Mouse (Mus musculus) MEL (cell line): ENCODE data around the gene Tnip2. TPM values are rescaled to one million over a fixed set of nuclear protein-coding genes. Genes with fewer than 3 reads are reported as not detected.

Source experiments
- DNase-seq: peaks from one replicate; pipeline ENCODE4 v3.0.0; 2011; ENCODE audit warnings: low read depth, low spot score
- H3K27ac ChIP-seq: 2 replicates; pipeline ENCODE4 v1.5.1; 2012; ENCODE audit warnings: low read depth, mild to moderate bottlenecking, control low read depth, low read length, moderate library complexity; ENCODE audit not compliant: control insufficient read depth
- H3K27me3 ChIP-seq, 2 experiments: fragments of 150-350 bp in 1 of 2; sonication (generic) in 1 of 2; 2 replicates each; pipeline ENCODE4 v1.6.1; 2012; ENCODE audit warnings: low read length in 2 of 2, mild to moderate bottlenecking in 2 of 2, improper control_type of control experiment in 1 of 2, moderate library complexity in 1 of 2; ENCODE audit not compliant: insufficient read depth in 2 of 2, control insufficient read depth in 1 of 2
- H3K36me3 ChIP-seq, 2 experiments: 2 replicates each; pipeline ENCODE4 v1.6.1; 2012 to 2014; ENCODE audit warnings: low read length in 2 of 2, improper control_type of control experiment in 1 of 2, inconsistent platforms in 1 of 2, mild to moderate bottlenecking in 1 of 2; ENCODE audit not compliant: insufficient read depth in 2 of 2, control insufficient read depth in 1 of 2
- H3K4me1 ChIP-seq, 2 experiments: fragments of 150-350 bp in 1 of 2; sonication (generic) in 1 of 2; 2 replicates each; pipeline ENCODE4 v1.6.1; 2012; ENCODE audit warnings: low read length in 2 of 2, improper control_type of control experiment in 1 of 2, mild to moderate bottlenecking in 1 of 2; ENCODE audit not compliant: insufficient read depth in 2 of 2, control insufficient read depth in 1 of 2
- H3K4me3 ChIP-seq, 2 experiments: fragments of 150-350 bp in 1 of 2; sonication (generic) in 1 of 2; 2 replicates each; pipeline ENCODE4 v1.5.1; 2012; ENCODE audit warnings: low read depth in 2 of 2, low read length in 2 of 2, mild to moderate bottlenecking in 2 of 2, moderate library complexity in 2 of 2, control low read depth in 1 of 2, improper control_type of control experiment in 1 of 2; ENCODE audit not compliant: control insufficient read depth in 1 of 2, insufficient read depth in 1 of 2
- H3K79me2 ChIP-seq: 2 replicates; pipeline ENCODE4 v1.6.1; 2012; ENCODE audit warnings: mild to moderate bottlenecking, low read length, moderate library complexity; ENCODE audit not compliant: control insufficient read depth, poor library complexity, insufficient read depth
- H3K9ac ChIP-seq: 2 replicates; pipeline ENCODE4 v1.6.1; 2012; ENCODE audit warnings: low read depth, mild to moderate bottlenecking, control low read depth, low read length, moderate library complexity; ENCODE audit not compliant: control insufficient read depth, poor library complexity, severe bottlenecking
- H3K9me3 ChIP-seq: fragments of 150-350 bp; sonication (generic); replicated peaks from 2 replicates; pipeline ENCODE4 v1.6.1; 2012; ENCODE audit warnings: mild to moderate bottlenecking, low read length, improper control_type of control experiment, moderate library complexity; ENCODE audit not compliant: insufficient read depth
- BHLHE40 ChIP-seq: IDR thresholded peaks from 2 replicates; pipeline ENCODE4 v1.6.1; 2012; ENCODE audit warnings: low read depth, mild to moderate bottlenecking, inconsistent platforms, low read length, improper control_type of control experiment, borderline replicate concordance
- CHD1 ChIP-seq: IDR thresholded peaks from 2 replicates; pipeline ENCODE4 v1.6.1; 2012; ENCODE audit warnings: low read depth, mild to moderate bottlenecking, inconsistent platforms, low read length, improper control_type of control experiment
- CTCF ChIP-seq, 3 experiments: IDR thresholded peaks in 2 of 3; conservative IDR thresholded peaks in 1 of 3; 2 replicates each; pipeline ENCODE4 v1.5.1; 2011 to 2012; ENCODE audit warnings: low read length in 3 of 3, low read depth in 2 of 3, mild to moderate bottlenecking in 2 of 3, improper control_type of control experiment in 1 of 3, inconsistent platforms in 1 of 3, mixed read lengths in 1 of 3, moderate library complexity in 1 of 3; ENCODE audit not compliant: control insufficient read depth in 1 of 3, insufficient read depth in 1 of 3, poor library complexity in 1 of 3, severe bottlenecking in 1 of 3
- E2F4 ChIP-seq: IDR thresholded peaks from 2 replicates; pipeline ENCODE4 v1.6.1; 2011; ENCODE audit warnings: low read depth, low read length, improper control_type of control experiment, borderline replicate concordance
- EP300 ChIP-seq, 2 experiments: IDR thresholded peaks; 2 replicates each; pipeline ENCODE4 v1.6.1; 2011; ENCODE audit warnings: improper control_type of control experiment in 2 of 2, low read length in 2 of 2, low read depth in 1 of 2, mild to moderate bottlenecking in 1 of 2
- ETS1 ChIP-seq: IDR thresholded peaks from 2 replicates; pipeline ENCODE4 v1.6.1; 2012; ENCODE audit warnings: low read depth, mild to moderate bottlenecking, inconsistent platforms, low read length, improper control_type of control experiment, moderate library complexity
- GABPA ChIP-seq: IDR thresholded peaks from 2 replicates; pipeline ENCODE4 v1.6.1; 2012; ENCODE audit warnings: low read depth, mild to moderate bottlenecking, inconsistent platforms, low read length, improper control_type of control experiment, moderate library complexity
- GATA1 ChIP-seq: IDR thresholded peaks from 2 replicates; pipeline ENCODE4 v1.6.1; 2011; ENCODE audit warnings: low read depth, low read length, improper control_type of control experiment
- HCFC1 ChIP-seq: IDR thresholded peaks from 2 replicates; pipeline ENCODE4 v1.6.1; 2012; ENCODE audit warnings: low read depth, mild to moderate bottlenecking, inconsistent platforms, low read length, improper control_type of control experiment, moderate library complexity
- JUND ChIP-seq: IDR thresholded peaks from 2 replicates; pipeline ENCODE4 v1.6.1; 2011; ENCODE audit warnings: low read depth, mild to moderate bottlenecking, improper control_type of control experiment, low read length
- KAT2A ChIP-seq: conservative IDR thresholded peaks from 2 replicates; pipeline ENCODE4 v1.6.1; 2012; ENCODE audit warnings: low read depth, low read length, improper control_type of control experiment, inconsistent platforms
- MAFK ChIP-seq: IDR thresholded peaks from 2 replicates; pipeline ENCODE4 v1.6.1; 2011; ENCODE audit warnings: low read depth, mild to moderate bottlenecking, low read length, improper control_type of control experiment, borderline replicate concordance
- MAX ChIP-seq: IDR thresholded peaks from 2 replicates; pipeline ENCODE4 v1.6.1; 2011; ENCODE audit warnings: low read length, improper control_type of control experiment
- MAZ ChIP-seq: IDR thresholded peaks from 2 replicates; pipeline ENCODE4 v1.6.1; 2012; ENCODE audit warnings: low read depth, mild to moderate bottlenecking, inconsistent platforms, low read length, improper control_type of control experiment
- MXI1 ChIP-seq: IDR thresholded peaks from 2 replicates; pipeline ENCODE4 v1.6.1; 2011; ENCODE audit warnings: mild to moderate bottlenecking, low read depth, low read length, improper control_type of control experiment
- MYB ChIP-seq: IDR thresholded peaks from 2 replicates; pipeline ENCODE4 v1.6.1; 2011; ENCODE audit warnings: mild to moderate bottlenecking, low read depth, low read length, improper control_type of control experiment
- MYC ChIP-seq: IDR thresholded peaks from 2 replicates; pipeline ENCODE4 v1.6.1; 2011; ENCODE audit warnings: low read depth, mild to moderate bottlenecking, low read length, improper control_type of control experiment, moderate library complexity
- NELFE ChIP-seq: IDR thresholded peaks from 2 replicates; pipeline ENCODE4 v1.6.1; 2011; ENCODE audit warnings: low read depth, low read length, improper control_type of control experiment
- NRF1 ChIP-seq: IDR thresholded peaks from 2 replicates; pipeline ENCODE4 v1.6.1; 2014; ENCODE audit warnings: low read depth, mild to moderate bottlenecking, inconsistent platforms, low read length, improper control_type of control experiment, moderate library complexity; ENCODE audit not compliant: poor library complexity, insufficient read depth, severe bottlenecking
- POLR2A ChIP-seq, 2 experiments: IDR thresholded peaks; 2 replicates each; pipeline ENCODE4 v1.6.1; 2011 to 2012; ENCODE audit warnings: low read length in 2 of 2, mild to moderate bottlenecking in 2 of 2, control low read depth in 1 of 2, improper control_type of control experiment in 1 of 2, low read depth in 1 of 2, moderate library complexity in 1 of 2; ENCODE audit not compliant: control insufficient read depth in 1 of 2, insufficient read depth in 1 of 2, poor library complexity in 1 of 2
- POLR2AphosphoS2 ChIP-seq: IDR thresholded peaks from 2 replicates; pipeline ENCODE4 v1.6.1; 2011; ENCODE audit warnings: low read length, improper control_type of control experiment
- POLR2AphosphoS5 ChIP-seq: IDR thresholded peaks from 2 replicates; pipeline ENCODE4 v1.6.1; 2012; ENCODE audit warnings: low read depth, borderline replicate concordance, mild to moderate bottlenecking, inconsistent platforms, low read length, moderate library complexity, mixed read lengths
- RCOR1 ChIP-seq: IDR thresholded peaks from 2 replicates; pipeline ENCODE4 v1.6.1; 2012; ENCODE audit warnings: low read depth, mild to moderate bottlenecking, inconsistent platforms, low read length, improper control_type of control experiment
- SIN3A ChIP-seq: IDR thresholded peaks from 2 replicates; pipeline ENCODE4 v1.6.1; 2012; ENCODE audit warnings: low read length, improper control_type of control experiment, inconsistent platforms
- SMC3 ChIP-seq: IDR thresholded peaks from 2 replicates; pipeline ENCODE4 v1.6.1; 2011; ENCODE audit warnings: low read depth, low read length, improper control_type of control experiment
- TAL1 ChIP-seq: IDR thresholded peaks from 2 replicates; pipeline ENCODE4 v1.6.1; 2012; ENCODE audit warnings: mild to moderate bottlenecking, inconsistent platforms, low read length, moderate library complexity, mixed read lengths
- TBP ChIP-seq: IDR thresholded peaks from 2 replicates; pipeline ENCODE4 v1.8.0; 2011; ENCODE audit warnings: low read depth, low read length, improper control_type of control experiment
- TCF12 ChIP-seq: IDR thresholded peaks from 2 replicates; pipeline ENCODE4 v1.6.1; 2014; ENCODE audit warnings: low read depth, mild to moderate bottlenecking, inconsistent platforms, low read length, improper control_type of control experiment, moderate library complexity
- UBTF ChIP-seq: IDR thresholded peaks from 2 replicates; pipeline ENCODE4 v1.6.1; 2012; ENCODE audit warnings: low read depth, mild to moderate bottlenecking, inconsistent platforms, low read length, improper control_type of control experiment, moderate library complexity, borderline replicate concordance; ENCODE audit not compliant: insufficient read depth
- USF1 ChIP-seq: IDR thresholded peaks from 2 replicates; pipeline ENCODE4 v1.6.1; 2014; ENCODE audit warnings: low read depth, mild to moderate bottlenecking, inconsistent platforms, low read length, improper control_type of control experiment, moderate library complexity
- ZC3H11A ChIP-seq: IDR thresholded peaks from 2 replicates; pipeline ENCODE4 v1.6.1; 2012; ENCODE audit warnings: low read depth, mild to moderate bottlenecking, inconsistent platforms, low read length, improper control_type of control experiment
- ZKSCAN1 ChIP-seq: IDR thresholded peaks from 2 replicates; pipeline ENCODE4 v1.6.1; 2012; ENCODE audit warnings: low read depth, mild to moderate bottlenecking, inconsistent platforms, low read length, improper control_type of control experiment, moderate library complexity
- ZMIZ1 ChIP-seq: IDR thresholded peaks from 2 replicates; pipeline ENCODE4 v1.6.1; 2012; ENCODE audit warnings: low read depth, mild to moderate bottlenecking, inconsistent platforms, low read length, improper control_type of control experiment, moderate library complexity
- ZNF384 ChIP-seq: IDR thresholded peaks from 2 replicates; pipeline ENCODE4 v1.6.1; 2012; ENCODE audit warnings: low read depth, mild to moderate bottlenecking, inconsistent platforms, low read length, improper control_type of control experiment
- polyA plus RNA-seq, 2 experiments: library from polyadenylated mRNA; stranded (reverse) in 1 of 2; unstranded in 1 of 2; fragments of >175 nt in 1 of 2; fragments of >200 nt in 1 of 2; gene quantifications; 2 replicates each; pipeline versions ENCODE4 v1.2.1 to v1.2.4; 2012; ENCODE audit warnings: low replicate concordance in 2 of 2, low read depth in 1 of 2; ENCODE audit not compliant: insufficient read length in 2 of 2, insufficient read depth in 1 of 2, missing spikeins in 1 of 2
- total RNA-seq: library from RNA; depleted of rRNA; stranded (reverse); fragments of 300-350 nt; gene quantifications from 2 replicates; pipeline ENCODE4 v1.2.3, GENCODE M21; 2012

Tnip2 gene
- total and polyA plus RNA-seq, 3 experiments, result 27.0 to 89.4 (median 30.6) TPM

DNA sequence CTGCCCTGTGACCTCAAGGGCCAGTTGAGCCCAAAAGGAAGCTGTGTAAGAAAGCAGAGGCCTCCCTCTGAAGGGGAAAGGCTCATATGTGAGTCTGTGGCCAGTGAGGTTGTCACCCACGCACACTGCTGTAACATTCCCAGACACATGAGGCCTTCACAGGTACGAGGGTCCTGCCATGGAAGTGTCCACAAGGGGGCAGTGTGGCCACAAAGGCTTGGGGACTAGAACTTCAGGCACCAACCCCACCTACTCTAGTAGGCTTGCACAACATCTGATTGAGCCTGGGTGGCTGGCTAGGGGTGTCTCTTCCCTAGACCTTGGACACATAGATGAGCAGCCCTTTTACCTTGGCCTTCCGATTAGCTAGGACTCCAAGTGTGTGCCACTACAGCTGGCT is 4.1 kb upstream of the Tnip2 start (continued):
- TF ChIP-seq ETS1, result no peak
- TF ChIP-seq NRF1, result no peak
- TF ChIP-seq MYB, result no peak
- no peak for TF ChIP-seq ZMIZ1
- TF ChIP-seq MXI1, result peak; percentile 68
- TF ChIP-seq CTCF (IDR thresholded peaks at IDR 0.05 in 2 of 3, conservative IDR thresholded peaks at IDR 0.05 in 1 of 3; ENCODE audit: control insufficient read depth in 1 of 3, insufficient read depth in 1 of 3, low read depth in 2 of 3, low read length in 3 of 3, poor library complexity in 1 of 3, severe bottlenecking in 1 of 3), result peak; percentile 98 to 99 (median 99)
- TF ChIP-seq POLR2A (IDR thresholded peaks at IDR 0.05; ENCODE audit: control insufficient read depth in 1 of 2, insufficient read depth in 1 of 2, low read depth in 1 of 2, low read length in 2 of 2, poor library complexity in 1 of 2), result no peak
- TF ChIP-seq TBP, result no peak
- TF ChIP-seq MAX, result peak; percentile 64
- no peak for TF ChIP-seq KAT2A
- TF ChIP-seq NELFE, result no peak; the same call in 1 of the 2 replicates
- TF ChIP-seq GABPA, result no peak
- TF ChIP-seq SIN3A, result peak; percentile 78

DNA sequence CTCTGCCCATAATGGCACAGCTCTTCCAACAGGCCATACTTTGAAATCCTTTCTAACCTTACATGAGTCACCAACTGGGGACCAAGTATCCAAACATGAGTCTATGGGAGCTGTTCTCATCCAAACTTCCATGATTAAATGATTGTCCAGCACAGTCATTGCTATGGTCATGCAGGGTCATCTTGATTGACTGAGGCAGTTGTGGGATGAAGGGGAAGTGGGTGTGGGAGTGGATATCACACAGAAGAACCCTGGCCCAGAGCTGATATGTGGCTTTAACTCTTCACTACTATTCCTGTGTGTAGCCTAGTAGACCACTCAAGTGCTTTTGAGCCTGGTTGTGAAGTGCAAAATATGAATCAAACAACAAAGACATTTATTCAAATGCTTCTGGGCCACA is 1.3 kb upstream of the Tnip2 start:
- peak; percentile 47 for DNase-seq
- Histone ChIP-seq H3K79me2 (peaks cover 14% of the 10 kb centered on the region), H3K9ac (no peak overlapping the region), H3K9me3 (no peaks in the 10 kb centered on the region), H3K27ac (no peak overlapping the region), H3K4me3 (peak overlapping the region in 1 of 2 experiments; percentile 98; a peak in 1 of 4 replicates), H3K36me3 (peaks cover 0 to 30% of the 10 kb centered on the region in 2 experiments; a peak in 2 of 4 replicates), H3K27me3 (no peaks in the 10 kb centered on the region), H3K4me1 (peaks cover 20 to 33% of the 10 kb centered on the region in 2 experiments)
- no peak for TF ChIP-seq CHD1
- TF ChIP-seq MYC, result no peak
- peak; percentile 16; the same call in 1 of the 2 replicates for TF ChIP-seq TAL1
- TF ChIP-seq TCF12, result 0 out of 2 replicates have a peak, but pooled peaks have one; percentile 45
- TF ChIP-seq GABPA, result no peak
- no peak for TF ChIP-seq POLR2AphosphoS5
- TF ChIP-seq HCFC1, result no peak
- no peak for TF ChIP-seq MAX
- no peak for TF ChIP-seq RCOR1
- TF ChIP-seq USF1, result no peak
- 0 out of 2 replicates have a peak, but pooled peaks have one; percentile 20 for TF ChIP-seq JUND
- no peak for TF ChIP-seq MAFK
- TF ChIP-seq TBP, result no peak
- no peak for TF ChIP-seq BHLHE40
- no peak for TF ChIP-seq E2F4
- TF ChIP-seq ZMIZ1, result no peak
- no peak for TF ChIP-seq ZC3H11A
- no peak for TF ChIP-seq NELFE
- no peak for TF ChIP-seq ZNF384
- no peak for TF ChIP-seq MAZ
- peak; percentile 38 to 75; a peak in 3 of 4 replicates for TF ChIP-seq EP300 (IDR thresholded peaks at IDR 0.05; ENCODE audit: low read depth in 1 of 2, low read length in 2 of 2)
- TF ChIP-seq CTCF (IDR thresholded peaks at IDR 0.05 in 2 of 3, conservative IDR thresholded peaks at IDR 0.05 in 1 of 3; ENCODE audit: control insufficient read depth in 1 of 3, insufficient read depth in 1 of 3, low read depth in 2 of 3, low read length in 3 of 3, poor library complexity in 1 of 3, severe bottlenecking in 1 of 3), result no peak
- no peak for TF ChIP-seq POLR2AphosphoS2
- TF ChIP-seq UBTF, result no peak
- no peak for TF ChIP-seq ZKSCAN1
- no peak for TF ChIP-seq SMC3
- TF ChIP-seq GATA1, result peak; percentile 53; the same call in 1 of the 2 replicates
- no peak for TF ChIP-seq KAT2A
- TF ChIP-seq POLR2A (IDR thresholded peaks at IDR 0.05; ENCODE audit: control insufficient read depth in 1 of 2, insufficient read depth in 1 of 2, low read depth in 1 of 2, low read length in 2 of 2, poor library complexity in 1 of 2), result no peak
- TF ChIP-seq SIN3A, result no peak; the same call in 1 of the 2 replicates
